Mouse (Mus musculus): ENCODE data around the gene Dpf3.

DNA sequence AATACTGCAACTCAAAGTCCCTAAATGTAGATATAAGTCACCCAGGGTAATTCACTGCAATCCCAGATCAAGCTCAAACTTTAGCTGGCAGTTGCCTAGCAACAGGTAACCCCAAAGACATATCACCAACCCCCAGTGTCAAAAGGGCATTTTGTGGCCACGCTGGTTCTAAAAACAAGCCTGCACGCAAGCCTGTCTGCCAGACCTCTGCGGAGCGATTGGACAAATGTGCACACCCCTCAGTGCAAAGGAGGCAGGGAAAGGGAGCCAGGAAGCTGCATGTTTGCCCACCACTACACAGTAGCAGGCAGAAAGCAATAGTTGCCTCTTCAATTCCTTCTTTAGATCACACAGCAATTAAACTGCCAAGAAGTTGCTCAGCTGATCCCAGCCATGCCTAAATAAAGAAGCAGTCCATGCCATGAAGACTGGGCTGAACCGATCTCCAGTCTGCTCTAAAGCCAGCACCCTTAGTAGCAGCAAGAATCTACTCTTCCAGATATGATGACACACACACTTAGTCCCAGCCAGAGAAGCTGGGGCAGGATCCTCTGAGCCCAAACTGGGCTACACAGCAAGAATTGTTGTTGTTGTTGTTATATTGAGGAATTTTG, 13.4 kb downstream of the Dpf3 start:
- no peak for TF ChIP-seq POLR2A (IDR thresholded peaks at IDR 0.05; ENCODE audit: low read depth, low read length)
- no peak for TF ChIP-seq CTCF (conservative IDR thresholded peaks at IDR 0.05; ENCODE audit: insufficient read depth, insufficient read length, low read depth, low read length)
